Mouse (Mus musculus) heart, adult 2 months (tissue): ENCODE measurements around the gene Pgrmc1. TPM values are rescaled to one million over a fixed set of nuclear protein-coding genes. Genes with fewer than 3 reads are reported as not detected.

Experiments used
- DNase-seq, 2 experiments: peaks; one replicate each; pipeline ENCODE4 v3.0.0; 2021
- H3K27ac ChIP-seq: fragments of 200-600 bp; 2 replicates; pipeline ENCODE4 v1.8.1; 2022
- H3K27me3 ChIP-seq: fragments of 200-500 bp; 2 replicates; pipeline ENCODE4 v1.6.1; 2012; ENCODE audit warnings: mild to moderate bottlenecking, low read length, inconsistent platforms, mixed read lengths; ENCODE audit not compliant: control insufficient read depth, insufficient read depth
- H3K36me3 ChIP-seq: fragments of 200-500 bp; 2 replicates; pipeline ENCODE4 v1.6.1; 2012; ENCODE audit warnings: low read length, inconsistent platforms; ENCODE audit not compliant: control insufficient read depth, insufficient read depth
- H3K4me1 ChIP-seq: fragments of 200-500 bp; 2 replicates; pipeline ENCODE4 v1.6.1; 2011; ENCODE audit warnings: low read length; ENCODE audit not compliant: control insufficient read depth, insufficient read depth
- H3K4me3 ChIP-seq: fragments of 200-600 bp; 2 replicates; pipeline ENCODE4 v1.8.1; 2022
- H3K79me2 ChIP-seq: fragments of 200-500 bp; replicated peaks from 2 replicates; pipeline ENCODE4 v1.6.1; 2012; ENCODE audit warnings: mild to moderate bottlenecking, inconsistent platforms, low read length, moderate library complexity, mixed read lengths; ENCODE audit not compliant: control insufficient read depth, insufficient read depth
- H3K9ac ChIP-seq: fragments of 200-500 bp; 2 replicates; pipeline ENCODE4 v1.6.1; 2012; ENCODE audit warnings: low read depth, mild to moderate bottlenecking, control low read depth, inconsistent platforms, low read length, mixed read lengths
- CTCF ChIP-seq: fragments of 200-600 bp; IDR thresholded peaks from 2 replicates; pipeline ENCODE4 v1.8.1; 2022; ENCODE audit warnings: antibody characterized with exemption, mild to moderate bottlenecking, moderate library complexity
- EP300 ChIP-seq: fragments of 200-500 bp; IDR thresholded peaks from 2 replicates; pipeline ENCODE4 v1.6.1; 2011; ENCODE audit warnings: low read depth, low read length, control low read depth; ENCODE audit not compliant: insufficient read depth
- POLR2A ChIP-seq: fragments of 200-500 bp; IDR thresholded peaks from 2 replicates; pipeline ENCODE4 v1.6.1; 2011; ENCODE audit warnings: mild to moderate bottlenecking, low read depth, low read length, control low read depth; ENCODE audit not compliant: insufficient read depth
- WGBS: fragments of 180-500 bp; shearing (Covaris S2); methylation state at CpG from one replicate; pipeline ENCODE4 v1.1.7; 2018; 5-methylcytosine and 5-hydroxymethylcytosine counted together
- intact Hi-C: fragments of 180-260 bp; cut with DNase I; formaldehyde crosslinking; loops from one replicate; pipeline ENCODE4 v1.15.1; 2025
- polyA plus RNA-seq: library from polyadenylated mRNA; depleted of rRNA; stranded (reverse); fragments of >200 nt; gene quantifications from 2 replicates; pipeline ENCODE4 v1.2.3, GENCODE M21; 2012
- total RNA-seq, 2 experiments: library from RNA; stranded (reverse); gene quantifications; 2 replicates each; pipeline ENCODE4 v1.2.3; 2021

Pgrmc1 gene
- total and polyA plus RNA-seq, 3 experiments, result 19.3 to 21.9 (median 20.9) TPM

- no peaks in the 10 kb centered on the region for H3K4me1 ChIP-seq
- intact Hi-C loops, result loop anchor here (2.0 kb wide), 1 partner anchor 53 kb away; no protein-coding TSS in a partner anchor
- no peak overlapping the region for H3K27ac ChIP-seq
- H3K36me3 ChIP-seq, result no peaks in the 10 kb centered on the region
- TF ChIP-seq EP300 (no peak), POLR2A (no peak), CTCF (no peak)
- no peaks in the 10 kb centered on the region for H3K27me3 ChIP-seq
- no peak overlapping the region for H3K9ac ChIP-seq
- 69% methylated on average over 4 of the region's 4 CpGs for WGBS
- no peak for DNase-seq
- H3K79me2 ChIP-seq, result no peaks in the 10 kb centered on the region
- no peak overlapping the region for H3K4me3 ChIP-seq
Observed at GRCm38 (mm10) chrX:36560170-36560569, 37.8 kb upstream of the Pgrmc1 start.

- peak; percentile 43 to 80 for DNase-seq
- H3K4me1 ChIP-seq, result no peaks in the 10 kb centered on the region
- no peak overlapping the region for H3K4me3 ChIP-seq
- no peaks in the 10 kb centered on the region for H3K36me3 ChIP-seq
- intact Hi-C loops, result loop anchor here (1.0 to 2.0 kb wide), 2 partner anchors 27 to 55 kb away; no protein-coding TSS in a partner anchor
- no peaks in the 10 kb centered on the region for H3K79me2 ChIP-seq
- H3K9ac ChIP-seq, result no peak overlapping the region
- H3K27ac ChIP-seq, result no peak overlapping the region
- no peaks in the 10 kb centered on the region for H3K27me3 ChIP-seq
- WGBS, result 9% methylated on average over 7 of the region's 7 CpGs
- no peak for TF ChIP-seq POLR2A
- 0 out of 2 replicates have a peak, but pooled peaks have one; percentile 17 for TF ChIP-seq EP300
- peak; percentile 86 for TF ChIP-seq CTCF
Observed at GRCm38 (mm10) chrX:36561650-36562049, 36.4 kb upstream of the Pgrmc1 start.

GRCm38 (mm10) chrX:36562079-36562478 lies 35.9 kb upstream of the Pgrmc1 start:
- Histone ChIP-seq H3K27ac (no peak overlapping the region), H3K9ac (no peak overlapping the region), H3K27me3 (no peaks in the 10 kb centered on the region), H3K4me3 (no peak overlapping the region), H3K36me3 (no peaks in the 10 kb centered on the region), H3K4me1 (no peaks in the 10 kb centered on the region), H3K79me2 (no peaks in the 10 kb centered on the region)
- WGBS, result 25% methylated on average over 3 of the region's 3 CpGs
- DNase-seq, result no peak
- TF ChIP-seq CTCF (no peak), EP300 (no peak), POLR2A (no peak)
- intact Hi-C loops, result no loop called here

GRCm38 (mm10) chrX:36586629-36587303 lies 11.2 kb upstream of the Pgrmc1 start:
- no peak overlapping the region for H3K4me3 ChIP-seq
- TF ChIP-seq CTCF (no peak), EP300 (no peak), POLR2A (no peak)
- no peaks in the 10 kb centered on the region for H3K36me3 ChIP-seq
- H3K4me1 ChIP-seq, result no peaks in the 10 kb centered on the region
- 76% methylated on average over 1 of the region's 1 CpGs for WGBS
- intact Hi-C loops, result no loop called here
- H3K27ac ChIP-seq, result no peak overlapping the region
- DNase-seq, result no peak
- H3K27me3 ChIP-seq, result no peaks in the 10 kb centered on the region
- no peak overlapping the region for H3K9ac ChIP-seq
- H3K79me2 ChIP-seq, result no peaks in the 10 kb centered on the region

GRCm38 (mm10) chrX:36587304-36588209 lies 10.4 kb upstream of the Pgrmc1 start:
- no peak overlapping the region for H3K27ac ChIP-seq
- no peaks in the 10 kb centered on the region for H3K79me2 ChIP-seq
- no peaks in the 10 kb centered on the region for H3K4me1 ChIP-seq
- H3K9ac ChIP-seq, result no peak overlapping the region
- intact Hi-C loops, result no loop called here
- no peak overlapping the region for H3K4me3 ChIP-seq
- DNase-seq, result no peak
- WGBS, result 60% methylated on average over 8 of the region's 8 CpGs
- H3K27me3 ChIP-seq, result no peaks in the 10 kb centered on the region
- TF ChIP-seq CTCF (no peak), POLR2A (no peak), EP300 (no peak)
- H3K36me3 ChIP-seq, result no peaks in the 10 kb centered on the region

- no peak for TF ChIP-seq EP300
- TF ChIP-seq POLR2A, result no peak
- TF ChIP-seq CTCF, result no peak
- H3K27me3 ChIP-seq, result no peaks in the 10 kb centered on the region
- intact Hi-C loops, result no loop called here
- no peak overlapping the region for H3K9ac ChIP-seq
- no peaks in the 10 kb centered on the region for H3K4me1 ChIP-seq
- DNase-seq, result no peak
- H3K79me2 ChIP-seq, result no peaks in the 10 kb centered on the region
- no peak overlapping the region for H3K4me3 ChIP-seq
- WGBS, result 72% methylated on average over 7 of the region's 7 CpGs
- no peaks in the 10 kb centered on the region for H3K36me3 ChIP-seq
- no peak overlapping the region for H3K27ac ChIP-seq
Observed at GRCm38 (mm10) chrX:36590266-36590665, 7.7 kb upstream of the Pgrmc1 start.
